Mouse (Mus musculus) liver, adult 2 months (tissue): ENCODE results near the gene Gm20662.

Experiments used
- CTCF ChIP-seq: fragments of 200-500 bp; IDR thresholded peaks from 2 replicates; pipeline ENCODE4 v1.5.1; 2011; ENCODE audit warnings: low read depth, low read length, control low read depth
- POLR2A ChIP-seq: fragments of 200-500 bp; IDR thresholded peaks from 2 replicates; pipeline ENCODE4 v1.6.1; 2011; ENCODE audit warnings: low read length, control low read depth; ENCODE audit not compliant: insufficient read depth; ENCODE audit errors: extremely low read depth

- TF ChIP-seq POLR2A (no peak), CTCF (no peak)
These were observed 3.1 kb upstream of the Gm20662 start for GRCm38 (mm10) chr9:107993013-107993412.
